Mouse (Mus musculus): ENCODE measurements around the gene Id2. TPM values are rescaled to one million over a fixed set of nuclear protein-coding genes. Genes with fewer than 3 reads are reported as not detected.

Id2 gene
- 161 and 178 TPM in 2 replicates for polyA plus RNA-seq (2015; fragmentation: Nextera tagmentation; extraction: Ambion mirVana)

DNA sequence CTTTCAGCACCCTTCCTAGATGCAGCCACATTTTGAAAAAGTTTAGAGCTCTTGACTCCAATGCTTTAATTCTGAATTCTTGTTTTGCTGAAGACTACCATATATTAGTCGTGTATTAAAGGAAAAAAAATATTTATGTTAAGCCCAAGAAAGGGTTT lies at the start of gene Id2:
TSS of gene Id2 (minus strand) at position 89 of the 158 bp plus-strand sequence.
- no peak for ATAC-seq
- Histone ChIP-seq H3K27ac (peak within 1 kb of the TSS; percentile 92), H3K27me3 (0 out of 2 replicates have a peak, but pooled peaks cover 3% of the 10 kb centered on the region), H3K9me3 (no peaks in the 10 kb centered on the region), H3K36me3 (no peaks in the 10 kb centered on the region), H3K4me2 (replicated peaks) (peak within 1 kb of the TSS; percentile 94), H3K9ac (replicated peaks) (peak within 1 kb of the TSS; percentile 82), H3K4me1 (replicated peaks) (peaks cover 72% of the 10 kb centered on the region), H3K4me3 (replicated peaks) (peak within 1 kb of the TSS; percentile 82)
- WGBS: 2% methylated on average over 1 of the region's 1 CpGs

DNA sequence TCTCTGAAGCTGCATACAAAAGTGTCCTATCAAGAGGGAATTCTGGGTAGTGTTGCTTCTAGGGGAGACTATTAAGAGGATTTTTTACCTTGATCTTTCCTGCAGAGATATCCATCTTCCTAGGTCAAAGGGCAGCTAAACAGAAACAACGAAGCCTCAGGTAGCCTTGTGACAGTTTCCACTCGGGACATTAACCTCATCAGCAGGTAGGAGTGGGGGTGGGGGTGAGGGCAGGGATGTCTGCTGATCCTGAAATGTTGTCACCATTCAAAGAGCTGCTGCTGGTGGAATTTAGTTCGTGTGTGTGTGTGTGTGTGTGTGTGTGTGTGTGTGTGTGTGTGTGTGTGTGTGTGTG lies 48.4 kb upstream of the Id2 start:
- no peaks in the 10 kb centered on the region for H3K36me3 ChIP-seq
- H3K27ac ChIP-seq: no peak overlapping the region
- no peak for ATAC-seq
- H3K9ac ChIP-seq (replicated peaks): no peak overlapping the region
- no peak overlapping the region for H3K4me3 ChIP-seq (replicated peaks)
- H3K4me1 ChIP-seq (replicated peaks): no peaks in the 10 kb centered on the region
- H3K27me3 ChIP-seq: 0 out of 2 replicates have a peak, but pooled peaks cover 5% of the 10 kb centered on the region
- no peak overlapping the region for H3K4me2 ChIP-seq (replicated peaks)
- no peaks in the 10 kb centered on the region for H3K9me3 ChIP-seq
- WGBS: 67% methylated on average over 3 of the region's 3 CpGs

DNA sequence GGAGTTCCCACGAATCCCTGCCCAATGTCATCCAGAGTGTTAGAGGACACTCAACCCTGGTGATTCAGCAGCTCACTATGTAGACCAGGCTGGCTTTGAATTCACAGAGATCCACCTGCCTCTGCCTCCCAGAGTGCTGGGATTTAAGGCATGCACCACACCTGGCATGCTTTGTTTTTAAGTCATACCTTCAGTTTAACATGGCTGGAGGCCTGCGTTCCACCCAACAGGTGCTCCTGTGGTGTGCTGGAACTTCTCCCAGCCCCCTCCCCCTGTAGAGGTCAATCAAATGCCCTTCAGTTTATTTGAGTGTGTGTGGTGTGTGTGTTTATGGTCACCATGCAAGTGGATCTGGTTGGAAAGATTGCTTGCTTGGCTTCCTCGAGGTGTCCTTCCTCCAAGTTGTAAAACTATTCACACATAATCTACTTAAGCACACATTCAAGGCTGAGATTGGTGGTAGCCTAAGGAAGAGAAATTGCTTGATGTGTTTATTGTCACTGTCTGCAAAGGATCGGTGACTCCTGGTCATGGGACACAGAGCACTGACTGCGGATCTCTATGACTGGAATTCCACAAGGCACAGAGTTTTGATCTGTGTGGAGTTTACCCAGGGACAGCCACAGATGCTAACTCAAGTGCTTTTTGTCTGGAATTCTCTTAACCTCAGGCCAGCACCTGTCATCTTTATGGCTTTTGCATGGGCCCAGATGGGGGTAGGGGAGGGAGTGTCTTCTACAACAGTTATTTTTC lies 47.8 kb upstream of the Id2 start:
- Histone ChIP-seq H3K27ac (no peak overlapping the region), H3K36me3 (no peaks in the 10 kb centered on the region), H3K4me3 (replicated peaks) (no peak overlapping the region), H3K9ac (replicated peaks) (no peak overlapping the region), H3K4me2 (replicated peaks) (no peak overlapping the region), H3K4me1 (replicated peaks) (no peaks in the 10 kb centered on the region), H3K27me3 (0 out of 2 replicates have a peak, but pooled peaks cover 5% of the 10 kb centered on the region), H3K9me3 (no peaks in the 10 kb centered on the region)
- 84% methylated on average over 5 of the region's 5 CpGs for WGBS
- no peak for ATAC-seq

DNA sequence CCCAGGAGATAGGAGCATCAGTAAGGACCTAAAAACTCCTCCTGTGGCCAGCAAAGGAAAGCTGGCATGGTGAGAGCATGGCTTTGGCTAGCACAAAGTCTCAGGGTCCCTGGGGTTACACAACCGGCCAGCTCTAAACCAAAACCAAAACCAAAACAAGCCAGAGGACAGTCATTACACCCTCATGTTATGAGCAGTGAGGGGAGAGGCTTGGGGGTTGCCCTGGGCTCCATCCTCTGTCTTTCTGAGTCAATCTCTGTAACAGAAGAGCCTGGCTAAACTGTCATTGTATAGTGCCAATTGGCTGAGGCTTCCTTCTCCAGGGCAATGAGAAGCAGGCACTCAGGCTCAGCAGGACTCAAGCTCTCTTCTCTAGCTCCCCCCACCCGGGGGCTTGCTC lies 46.6 kb upstream of the Id2 start:
- no peak for ATAC-seq
- H3K4me2 ChIP-seq (replicated peaks): no peak overlapping the region
- 65% methylated on average over 2 of the region's 2 CpGs for WGBS

DNA sequence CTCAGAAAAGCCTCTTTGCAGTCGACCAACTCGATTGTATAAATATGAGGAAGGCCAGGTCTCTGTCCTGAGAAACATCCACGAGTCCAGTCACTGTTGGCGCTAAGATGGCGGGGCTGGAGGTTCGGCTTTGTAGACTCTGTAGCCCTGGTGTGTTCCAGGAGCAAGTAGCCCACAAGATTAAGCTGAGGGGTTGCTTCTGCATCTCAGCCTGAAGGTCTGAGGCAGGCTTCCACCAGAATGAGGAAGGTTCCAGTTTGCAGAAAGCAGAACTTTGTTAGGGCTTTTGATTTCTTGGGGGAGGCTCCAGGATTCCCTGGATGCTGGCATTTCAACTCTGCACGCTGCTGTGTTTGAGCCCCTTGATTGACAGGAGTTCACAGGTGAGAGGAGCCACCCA lies 45.3 kb upstream of the Id2 start:
- Histone ChIP-seq H3K4me1 (replicated peaks) (no peaks in the 10 kb centered on the region), H3K36me3 (no peaks in the 10 kb centered on the region), H3K4me3 (replicated peaks) (no peak overlapping the region), H3K27ac (no peak overlapping the region), H3K9ac (replicated peaks) (no peak overlapping the region), H3K9me3 (no peaks in the 10 kb centered on the region), H3K27me3 (0 out of 2 replicates have a peak, but pooled peaks cover 3% of the 10 kb centered on the region), H3K4me2 (replicated peaks) (no peak overlapping the region)
- 81% methylated on average over 7 of the region's 7 CpGs for WGBS
- no peak for ATAC-seq

More for the DNA sequence above, 46.6 kb upstream of the Id2 start:
- Histone ChIP-seq H3K27ac (no peak overlapping the region), H3K36me3 (no peaks in the 10 kb centered on the region), H3K27me3 (0 out of 2 replicates have a peak, but pooled peaks cover 3% of the 10 kb centered on the region), H3K9ac (replicated peaks) (no peak overlapping the region), H3K4me3 (replicated peaks) (no peak overlapping the region), H3K9me3 (no peaks in the 10 kb centered on the region), H3K4me1 (replicated peaks) (no peaks in the 10 kb centered on the region)

DNA sequence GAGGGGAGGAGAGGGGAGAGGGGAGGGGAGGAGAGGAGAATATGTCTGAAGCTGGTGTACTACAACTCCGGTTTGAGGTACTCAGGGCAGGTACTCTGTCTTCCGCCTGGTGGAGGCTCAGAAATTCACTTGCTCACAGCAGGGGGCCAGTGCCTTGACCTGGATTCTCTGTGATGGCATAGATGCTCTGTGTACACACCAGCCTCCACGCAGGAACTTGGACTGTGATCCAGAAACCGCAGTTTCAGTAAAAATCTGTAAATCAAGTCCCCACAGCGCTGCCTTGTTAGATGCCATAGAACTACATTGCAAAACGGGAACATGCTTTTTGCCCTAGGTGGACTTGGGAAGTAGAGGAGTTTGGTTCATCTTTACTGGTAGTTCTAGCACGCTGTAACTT lies 44.4 kb upstream of the Id2 start:
- Histone ChIP-seq H3K27ac (no peak overlapping the region), H3K36me3 (no peaks in the 10 kb centered on the region), H3K4me2 (replicated peaks) (no peak overlapping the region), H3K4me1 (replicated peaks) (no peaks in the 10 kb centered on the region), H3K9me3 (no peaks in the 10 kb centered on the region), H3K27me3 (0 out of 2 replicates have a peak, but pooled peaks cover 3% of the 10 kb centered on the region), H3K4me3 (replicated peaks) (no peak overlapping the region), H3K9ac (replicated peaks) (no peak overlapping the region)
- 72% methylated on average over 7 of the region's 7 CpGs for WGBS
- no peak for ATAC-seq

DNA sequence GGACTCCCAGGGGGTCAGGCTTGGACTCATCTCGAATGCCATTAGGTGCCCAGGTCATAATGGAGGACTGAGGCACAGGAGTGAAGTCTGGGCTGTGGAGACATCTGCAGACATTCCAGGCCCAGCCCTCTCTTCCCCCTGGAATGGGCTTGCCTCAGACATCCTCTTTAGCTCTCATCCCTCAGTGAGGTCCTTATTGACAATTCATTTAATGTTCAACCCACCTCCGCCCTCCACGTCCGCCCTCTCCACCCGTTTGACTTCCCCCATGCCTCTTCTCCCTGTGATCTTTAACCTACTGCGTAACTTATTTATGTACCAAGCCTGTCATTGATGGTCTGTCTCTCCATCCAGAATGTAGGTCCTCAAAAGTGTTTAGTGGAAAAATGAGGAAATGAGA lies 43.2 kb upstream of the Id2 start:
- no peaks in the 10 kb centered on the region for H3K4me1 ChIP-seq (replicated peaks)
- no peaks in the 10 kb centered on the region for H3K36me3 ChIP-seq
- H3K9ac ChIP-seq (replicated peaks): no peak overlapping the region
- H3K4me3 ChIP-seq (replicated peaks): no peak overlapping the region
- H3K9me3 ChIP-seq: no peaks in the 10 kb centered on the region
- WGBS: 84% methylated on average over 6 of the region's 6 CpGs
- no peak overlapping the region for H3K27ac ChIP-seq
- H3K4me2 ChIP-seq (replicated peaks): no peak overlapping the region
- no peak for ATAC-seq
- 0 out of 2 replicates have a peak, but pooled peaks cover 3% of the 10 kb centered on the region for H3K27me3 ChIP-seq

DNA sequence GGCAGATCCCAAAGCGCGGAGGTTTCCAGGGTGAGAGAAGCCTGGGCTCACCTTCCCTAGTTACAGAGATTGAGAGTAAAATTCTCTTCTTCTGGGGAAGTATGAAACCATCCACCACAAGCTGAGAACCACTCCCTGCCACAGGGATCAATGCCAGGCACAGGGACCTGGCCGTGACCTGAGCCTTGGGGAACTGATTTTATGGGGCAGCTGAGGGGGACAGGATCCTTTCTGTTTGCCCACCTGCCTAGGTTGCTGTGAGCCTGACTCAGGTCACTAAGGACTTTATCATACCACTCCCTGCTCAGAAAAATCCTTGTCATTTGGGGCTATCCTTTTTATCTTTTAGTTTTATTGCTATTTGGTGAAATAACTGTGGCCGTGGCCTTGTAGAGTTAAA lies 41.7 kb upstream of the Id2 start:
- Histone ChIP-seq H3K4me2 (replicated peaks) (no peak overlapping the region), H3K4me3 (replicated peaks) (no peak overlapping the region), H3K9me3 (no peaks in the 10 kb centered on the region), H3K4me1 (replicated peaks) (no peaks in the 10 kb centered on the region), H3K9ac (replicated peaks) (no peak overlapping the region), H3K27me3 (0 out of 2 replicates have a peak, but pooled peaks cover 3% of the 10 kb centered on the region), H3K36me3 (no peaks in the 10 kb centered on the region), H3K27ac (no peak overlapping the region)
- ATAC-seq: no peak
- 90% methylated on average over 4 of the region's 4 CpGs for WGBS

DNA sequence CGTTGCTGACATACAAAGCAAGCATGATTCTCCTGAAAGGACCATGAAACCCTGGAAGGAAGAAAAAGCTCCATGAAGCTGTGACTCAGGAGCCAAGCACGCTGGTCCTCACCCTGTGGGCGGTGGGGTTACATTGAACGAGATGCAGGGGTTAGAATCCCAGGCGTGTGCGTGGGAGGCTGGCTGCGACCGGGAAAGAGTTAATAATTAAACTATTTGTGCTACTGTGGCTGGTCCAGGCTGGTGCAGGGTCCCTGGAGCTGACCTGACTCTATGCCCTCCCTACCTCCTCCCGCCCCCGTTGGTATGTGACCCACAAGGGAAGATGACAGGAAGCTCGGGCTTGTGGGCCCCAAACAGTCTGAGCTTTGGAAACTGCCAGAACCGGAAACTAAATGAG lies 35.1 kb upstream of the Id2 start:
- no peak overlapping the region for H3K27ac ChIP-seq
- H3K4me1 ChIP-seq (replicated peaks): peaks cover 9% of the 10 kb centered on the region
- no peaks in the 10 kb centered on the region for H3K27me3 ChIP-seq
- H3K9ac ChIP-seq (replicated peaks): no peak overlapping the region
- WGBS: 91% methylated on average over 12 of the region's 12 CpGs
- no peaks in the 10 kb centered on the region for H3K9me3 ChIP-seq
- H3K4me3 ChIP-seq (replicated peaks): no peak overlapping the region
- no peaks in the 10 kb centered on the region for H3K36me3 ChIP-seq
- H3K4me2 ChIP-seq (replicated peaks): no peak overlapping the region
- no peak for ATAC-seq

DNA sequence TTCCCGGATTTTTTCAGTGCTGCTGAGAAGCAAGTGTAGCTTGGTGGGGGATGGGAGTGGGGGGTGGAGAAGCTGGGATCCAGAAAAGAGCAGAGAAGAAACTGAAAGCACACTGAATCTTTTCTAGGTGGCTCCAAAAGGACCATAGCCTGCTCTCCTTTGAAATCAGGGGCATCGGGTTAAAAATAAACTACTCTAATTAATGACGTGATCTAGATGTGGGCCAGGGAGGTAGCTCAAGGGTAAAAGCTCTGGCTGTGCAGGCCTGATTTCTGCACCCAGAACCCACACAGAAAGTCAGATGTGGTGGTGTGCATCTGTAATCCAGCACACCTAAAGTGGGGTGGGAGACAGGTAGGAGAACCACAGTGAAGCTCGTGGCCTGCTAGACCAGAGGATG lies 30.7 kb upstream of the Id2 start:
- Histone ChIP-seq H3K27me3 (no peaks in the 10 kb centered on the region), H3K4me1 (replicated peaks) (peaks cover 43% of the 10 kb centered on the region), H3K27ac (no peak overlapping the region), H3K9ac (replicated peaks) (no peak overlapping the region), H3K36me3 (no peaks in the 10 kb centered on the region), H3K4me2 (replicated peaks) (no peak overlapping the region), H3K4me3 (replicated peaks) (no peak overlapping the region), H3K9me3 (no peaks in the 10 kb centered on the region)
- no peak for ATAC-seq
- 70% methylated on average over 4 of the region's 4 CpGs for WGBS

DNA sequence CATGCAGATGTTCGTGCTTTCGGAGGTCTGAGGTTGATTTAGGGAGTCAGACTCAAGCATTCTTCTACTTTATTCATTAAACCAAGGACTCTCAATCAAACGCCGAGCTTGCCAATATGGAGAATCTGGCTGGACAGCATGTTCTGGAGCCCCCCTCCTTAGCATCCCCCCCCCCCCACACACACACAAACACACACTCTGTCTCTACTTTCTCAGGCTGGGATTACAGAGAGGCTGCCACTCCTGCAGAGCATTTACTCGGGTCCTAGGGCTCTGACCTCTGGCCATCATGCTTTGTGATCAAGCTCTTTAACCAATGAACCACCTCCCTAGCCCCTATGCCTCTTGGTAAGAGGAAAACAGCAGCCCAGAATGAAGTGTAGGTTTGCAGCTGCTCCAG lies 29.3 kb upstream of the Id2 start:
- Histone ChIP-seq H3K4me1 (replicated peaks) (peaks cover 51% of the 10 kb centered on the region), H3K27me3 (no peaks in the 10 kb centered on the region), H3K4me2 (replicated peaks) (0 out of 2 replicates have a peak overlapping the region, but pooled peaks have one; percentile 11), H3K36me3 (no peaks in the 10 kb centered on the region), H3K9me3 (no peaks in the 10 kb centered on the region), H3K27ac (peak overlapping the region; percentile 80), H3K9ac (replicated peaks) (no peak overlapping the region), H3K4me3 (replicated peaks) (no peak overlapping the region)
- ATAC-seq: no peak
- WGBS: 23% methylated on average over 5 of the region's 5 CpGs

DNA sequence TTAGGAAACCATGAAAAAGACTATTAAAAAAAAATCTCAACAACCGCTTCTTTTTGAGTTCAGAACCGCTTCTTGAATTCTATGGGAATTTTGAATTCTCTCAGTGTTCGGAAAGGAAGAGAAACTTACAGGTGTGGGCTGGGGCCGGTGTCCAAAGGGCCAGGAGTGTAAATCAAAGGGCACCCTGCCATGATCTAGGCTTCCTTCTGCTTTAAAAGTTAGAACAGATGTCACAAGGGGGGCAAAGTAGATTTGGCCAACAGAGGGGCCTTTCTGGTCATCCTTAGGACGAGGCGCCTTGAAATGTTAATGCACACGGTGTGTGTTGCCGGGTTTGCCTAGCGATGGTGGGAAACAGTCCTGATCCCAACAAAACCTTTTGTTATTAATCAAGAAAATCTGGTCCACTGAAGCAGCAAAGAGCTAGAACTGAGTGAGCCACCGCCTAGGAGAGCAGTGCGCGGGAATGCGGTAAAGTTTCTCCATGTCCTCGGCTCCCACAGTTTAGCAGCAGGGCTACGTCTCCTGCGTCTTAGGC lies 28.4 kb upstream of the Id2 start:
- peaks cover 51% of the 10 kb centered on the region for H3K4me1 ChIP-seq (replicated peaks)
- H3K4me2 ChIP-seq (replicated peaks): peak overlapping the region; percentile 28; the same call in 1 of the 2 replicates
- H3K4me3 ChIP-seq (replicated peaks): no peak overlapping the region
- peak; percentile 41; the same call in 1 of the 2 replicates for ATAC-seq
- H3K9ac ChIP-seq (replicated peaks): no peak overlapping the region
- no peaks in the 10 kb centered on the region for H3K9me3 ChIP-seq
- no peaks in the 10 kb centered on the region for H3K27me3 ChIP-seq
- 8% methylated on average over 16 of the region's 16 CpGs for WGBS
- H3K27ac ChIP-seq: peak overlapping the region; percentile 80
- no peaks in the 10 kb centered on the region for H3K36me3 ChIP-seq

All from midbrain, embryonic 13.5 days (tissue).